ENCODE assay signal across 1 mouse cellular context in the genomic region with DNA sequence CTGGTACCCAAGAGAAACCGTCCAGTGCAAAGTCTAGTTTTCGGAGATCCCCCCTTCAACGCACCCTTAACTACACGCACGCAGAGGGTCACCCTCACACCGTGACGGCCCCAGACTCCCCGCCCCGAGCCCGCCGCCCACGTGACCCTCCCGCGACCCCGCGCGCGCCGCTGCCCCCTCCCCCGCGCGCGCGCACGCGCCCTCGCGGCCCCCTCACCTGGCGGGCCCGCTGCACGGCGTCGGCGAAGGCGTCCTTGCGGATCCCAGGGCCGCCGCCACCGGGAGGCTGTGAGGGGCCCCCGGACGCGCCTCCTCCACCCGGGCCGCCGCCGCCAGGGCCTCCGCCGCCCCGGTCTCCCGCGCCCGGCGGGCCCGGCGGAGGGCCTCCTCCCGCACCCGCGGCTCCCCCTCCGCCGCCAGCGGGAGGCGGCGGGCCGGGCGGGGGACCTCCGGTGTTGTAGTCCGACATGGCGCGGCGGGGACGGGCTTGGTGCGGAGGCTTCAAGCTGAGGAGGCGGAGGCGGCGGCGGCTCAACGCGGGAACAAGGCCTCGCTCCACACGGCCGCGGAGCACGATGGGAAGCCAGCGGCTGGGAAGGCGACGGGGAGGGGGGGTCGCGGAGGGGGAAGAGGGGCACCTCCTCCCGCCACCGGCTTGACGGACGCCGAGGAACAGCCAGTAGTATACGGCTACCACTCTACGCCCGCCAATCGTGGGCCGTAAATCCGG.
TF ChIP-seq lines count a peak whose summit lies in the region.

TSS of gene Khsrp (minus strand) at position 592 of the 730 bp plus-strand sequence.

TF ChIP-seq in MEL, 35 proteins besides CTCF, POLR2A, EP300 and RAD21 (continued from another document):
- TF ChIP-seq POLR2AphosphoS2 (IDR thresholded peaks at IDR 0.05; ENCODE audit: low read length) (0 out of 2 replicates have a peak, but pooled peaks have one; percentile 64), HCFC1 (IDR thresholded peaks at IDR 0.05; ENCODE audit: low read depth, low read length) (no peak; the same call in 1 of the 2 replicates), USF1 (IDR thresholded peaks at IDR 0.05; ENCODE audit: low read depth, low read length) (peak; percentile 85), MAX (IDR thresholded peaks at IDR 0.05; ENCODE audit: low read length) (peak; percentile 14; the same call in 1 of the 2 replicates), MAZ (IDR thresholded peaks at IDR 0.05; ENCODE audit: low read depth, low read length) (peak; percentile 95), SMC3 (IDR thresholded peaks at IDR 0.05; ENCODE audit: low read depth, low read length) (no peak), NELFE (IDR thresholded peaks at IDR 0.05; ENCODE audit: low read depth, low read length) (peak; percentile 66), POLR2AphosphoS5 (IDR thresholded peaks at IDR 0.05; ENCODE audit: borderline replicate concordance, low read depth, low read length) (no peak), SIN3A (IDR thresholded peaks at IDR 0.05; ENCODE audit: low read length) (peak; percentile 58), UBTF (IDR thresholded peaks at IDR 0.05; ENCODE audit: borderline replicate concordance, insufficient read depth, low read depth, low read length) (no peak), ELF1 (IDR thresholded peaks at IDR 0.05; ENCODE audit: low read depth, low read length) (0 out of 2 replicates have a peak, but pooled peaks have one; percentile 30), NRF1 (IDR thresholded peaks at IDR 0.05; ENCODE audit: insufficient read depth, low read depth, low read length, poor library complexity, severe bottlenecking) (peak; percentile 58), E2F4 (IDR thresholded peaks at IDR 0.05; ENCODE audit: borderline replicate concordance, low read depth, low read length) (peak; percentile 65; the same call in 1 of the 2 replicates), USF2 (IDR thresholded peaks at IDR 0.05; ENCODE audit: borderline replicate concordance in 1 of 2, insufficient read depth in 1 of 2, low read depth in 1 of 2, low read length in 2 of 2) (no peak), TCF12 (IDR thresholded peaks at IDR 0.05; ENCODE audit: low read depth, low read length) (peak; percentile 59), CHD1 (IDR thresholded peaks at IDR 0.05; ENCODE audit: low read depth, low read length) (no peak), TAL1 (IDR thresholded peaks at IDR 0.05; ENCODE audit: low read length) (no peak), KAT2A (conservative IDR thresholded peaks at IDR 0.05; ENCODE audit: low read depth, low read length) (no peak; the same call in 1 of the 2 replicates), ZKSCAN1 (IDR thresholded peaks at IDR 0.05; ENCODE audit: low read depth, low read length) (no peak), ZC3H11A (IDR thresholded peaks at IDR 0.05; ENCODE audit: low read depth, low read length) (no peak), MEF2A (IDR thresholded peaks at IDR 0.05; ENCODE audit: extremely low read depth, insufficient replicate concordance, low read depth, low read length, poor library complexity, severe bottlenecking) (no peak), ZNF384 (IDR thresholded peaks at IDR 0.05; ENCODE audit: low read depth, low read length) (no peak), TBP (IDR thresholded peaks at IDR 0.05; ENCODE audit: low read depth, low read length) (no peak)
TF ChIP-seq in MEL: peak in this region for 11.
